ENCODE assay signal across 8 mouse cellular contexts in genomic region chr7:110628273-110628600, GRCm38 (mm10). TPM values are rescaled to one million over a fixed set of nuclear protein-coding genes. Genes with fewer than 3 reads are reported as not detected.
DNase-seq lines count a peak whose midpoint lies in the region; ATAC-seq and TF ChIP-seq lines count a peak whose summit lies in the region.

No protein-coding gene starts in this region.

- peak overlapping the region; percentile 76 for H3K4me2 ChIP-seq in forebrain, embryonic 14.5 days (ENCODE audit: low read length)
- H3K4me2 ChIP-seq in liver, embryonic 14.5 days (ENCODE audit: low read depth), result peak overlapping the region; percentile 42

- H3K4me1 ChIP-seq in forebrain, embryonic 14.5 days (ENCODE audit: control insufficient read depth, insufficient read depth, low read length), result peaks cover 21% of the 10 kb centered on the region
- no peaks in the 10 kb centered on the region for H3K4me1 ChIP-seq in liver, embryonic 14.5 days (replicated peaks; ENCODE audit: control insufficient read depth in 2 of 2, insufficient read depth in 2 of 2, low read length in 1 of 2)

- H3K27me3 ChIP-seq in forebrain, embryonic 14.5 days (replicated peaks; ENCODE audit: control insufficient read depth, insufficient read depth, low read length), result peaks cover 56% of the 10 kb centered on the region
- H3K27me3 ChIP-seq in liver, embryonic 14.5 days (ENCODE audit: control insufficient read depth, insufficient read depth, low read length), result peaks cover 69% of the 10 kb centered on the region

- H3K9me3 ChIP-seq in forebrain, embryonic 14.5 days (replicated peaks; ENCODE audit: control insufficient read depth, low read length), result no peaks in the 10 kb centered on the region
- no peaks in the 10 kb centered on the region for H3K9me3 ChIP-seq in liver, embryonic 14.5 days (ENCODE audit: control insufficient read depth, low read length)

- peak; percentile 28 for DNase-seq in gastrocnemius, adult 2 months
- DNase-seq in gastrocnemius, postnatal 14 days, result no peak
- peak; percentile 70 for DNase-seq in A20 (ENCODE audit: low read depth, low spot score)
- DNase-seq in forebrain, embryonic 14.5 days (ENCODE audit: low spot score), result no peak
- DNase-seq in liver, embryonic 14.5 days (ENCODE audit: low read depth in 3 of 3, low spot score in 3 of 3), result no peak
- no peak for DNase-seq in thymus, postnatal 36 days
- no peak for DNase-seq in gastrocnemius, postnatal 10 days
- no peak for DNase-seq in layer of hippocampus, adult 11-12 months (ENCODE audit: low spot score)

- TF ChIP-seq CTCF in gastrocnemius, adult 2 months (IDR thresholded peaks at IDR 0.05), result no peak
- no peak for TF ChIP-seq CTCF in liver, embryonic 14.5 days (IDR thresholded peaks at IDR 0.05; ENCODE audit: low read depth)

- peak overlapping the region; percentile 77 for H3K4me3 ChIP-seq in gastrocnemius, adult 2 months
- peak overlapping the region; percentile 35 for H3K4me3 ChIP-seq in forebrain, embryonic 14.5 days (ENCODE audit: low read depth, low read length)
- peak overlapping the region; percentile 35 to 45 for H3K4me3 ChIP-seq in liver, embryonic 14.5 days (ENCODE audit: insufficient read depth in 1 of 2, low read depth in 2 of 2, low read length in 2 of 2)

- peak overlapping the region; percentile 59 for H3K9ac ChIP-seq in forebrain, embryonic 14.5 days (ENCODE audit: low read length)
- no peak overlapping the region for H3K9ac ChIP-seq in liver, embryonic 14.5 days (replicated peaks)

- no peak for ATAC-seq in forebrain, embryonic 14.5 days
- ATAC-seq in liver, embryonic 14.5 days (ENCODE audit: insufficient read depth), result no peak

- 1% methylated on average over 11 of the region's 11 CpGs for WGBS in forebrain, embryonic 14.5 days
- 4% methylated on average over 11 of the region's 11 CpGs for WGBS in liver, embryonic 14.5 days (ENCODE audit: insufficient replicate concordance)

- H3K36me3 ChIP-seq in forebrain, embryonic 14.5 days (ENCODE audit: control insufficient read depth, insufficient read depth, low read length), result no peaks in the 10 kb centered on the region
- H3K36me3 ChIP-seq in liver, embryonic 14.5 days (replicated peaks; ENCODE audit: control insufficient read depth, insufficient read depth, low read depth), result no peaks in the 10 kb centered on the region

- no peak for TF ChIP-seq EP300 in liver, embryonic 14.5 days (IDR thresholded peaks at IDR 0.05; ENCODE audit: low read depth)

- intact Hi-C loops in gastrocnemius, adult 2 months (cut with DNase I), result no loop called here
- intact Hi-C loops in gastrocnemius, postnatal 14 days (cut with DNase I; ENCODE audit: low total_unique reads), result loop anchor here (5.0 to 10.0 kb wide), 2 partner anchors 76 to 193 kb away; no protein-coding TSS in a partner anchor

- peak overlapping the region; percentile 80 for H3K27ac ChIP-seq in gastrocnemius, adult 2 months
- no peak overlapping the region for H3K27ac ChIP-seq in forebrain, embryonic 14.5 days (ENCODE audit: low read depth, low read length)
- no peak overlapping the region for H3K27ac ChIP-seq in liver, embryonic 14.5 days

RNA-seq across cellular contexts. Expression of gene Adm, which starts 0.8 kb away (rescaled TPM):
- total RNA-seq in gastrocnemius, adult 2 months (2021), result 1 to 10 TPM; 2.2 to 4.6 TPM
- total RNA-seq in gastrocnemius, postnatal 14 days (2021), result 1 to 10 TPM; 5.6 to 6.1 TPM
- polyA plus RNA-seq in forebrain, embryonic 14.5 days (2014; fragmentation: Nextera tagmentation; extraction: Ambion mirVana), result 1.6 and 1.8 TPM in 2 replicates
- 1.5 TPM in 2 replicates for polyA plus RNA-seq in liver, embryonic 14.5 days (2012; rRNA removed)
- polyA plus RNA-seq in liver, embryonic 14.5 days (2014; fragmentation: Nextera tagmentation; extraction: Ambion mirVana), result 1.2 and 1.4 TPM in 2 replicates
- 1 to 10 TPM; 6.3 to 9.9 TPM for total RNA-seq in gastrocnemius, postnatal 10 days (2021)

RNA-seq across cellular contexts. Expression of gene Sbf2, which starts 13.5 kb away (rescaled TPM):
- total RNA-seq in gastrocnemius, adult 2 months (2021), result 10 to 100 TPM; 11.2 to 14.8 TPM
- total RNA-seq in gastrocnemius, postnatal 14 days (2021), result 10 to 100 TPM; 19.4 to 21.5 TPM
- 44.0 and 60.8 TPM in 2 replicates for polyA plus RNA-seq in forebrain, embryonic 14.5 days (2014; fragmentation: Nextera tagmentation; extraction: Ambion mirVana)
- 2.6 and 2.9 TPM in 2 replicates for polyA plus RNA-seq in liver, embryonic 14.5 days (2012; rRNA removed)
- polyA plus RNA-seq in liver, embryonic 14.5 days (2014; fragmentation: Nextera tagmentation; extraction: Ambion mirVana), result 3.3 TPM in 2 replicates
- 10 to 100 TPM; 27.0 to 36.0 TPM for total RNA-seq in gastrocnemius, postnatal 10 days (2021)

Comparison
In these comparisons a context has a peak if more than half of its experiments do, and no peak if none do; other contexts are left out.
1. DNase-seq: peak in gastrocnemius, adult 2 months (single experiment) and A20 (single experiment); none in gastrocnemius, postnatal 14 days (single experiment), forebrain, embryonic 14.5 days (single experiment), liver, embryonic 14.5 days (0 of 3), thymus, postnatal 36 days (0 of 2), gastrocnemius, postnatal 10 days (single experiment) and layer of hippocampus, adult 11-12 months (single experiment).
2. Peak in every context shown above with its lines, with median percentiles within 50 percentile points of each other: H3K4me3 ChIP-seq.